Mouse (Mus musculus): ENCODE measurements at regions not wholly inside any gene's neighbourhood (a gene's known extent, or its start where the extent isn't known, plus 50 kb on each side); places are given as distances from the start of the nearest gene placed in this dataset.

- TF ChIP-seq CTCF (IDR thresholded peaks at IDR 0.05; ENCODE audit: control insufficient read depth, insufficient read depth, insufficient replicate concordance, low read depth, low read length) (no peak), POLR2A (IDR thresholded peaks at IDR 0.05; ENCODE audit: control insufficient read depth, low read depth, low read length) (no peak)
Observed at GRCm38 (mm10) chr8:103970511-103970910, 130.9 kb upstream of the Cdh5 start.

Measured in testis, adult 2 months (tissue).